Mouse (Mus musculus) gastrocnemius, postnatal 25 days (tissue): ENCODE results near the gene Ggcx. TPM values are rescaled to one million over a fixed set of nuclear protein-coding genes. Genes with fewer than 3 reads are reported as not detected.
"Not testable (repeated sequence)": the region's sequence is repeated elsewhere in the genome, so short reads cannot be mapped to it uniquely, and the experiment has no call there.

Source experiments
- DNase-seq: peaks from one replicate; pipeline ENCODE4 v3.0.0; 2022
- total RNA-seq, 2 experiments: library from RNA; stranded (reverse); gene quantifications; 1 replicate in 1 of 2; 2 replicates in 1 of 2; pipeline ENCODE4 v1.2.3; 2021

Gene Ggcx
- total RNA-seq, 2 experiments from 2014 or later, result 12.3 to 16.4 TPM

DNA sequence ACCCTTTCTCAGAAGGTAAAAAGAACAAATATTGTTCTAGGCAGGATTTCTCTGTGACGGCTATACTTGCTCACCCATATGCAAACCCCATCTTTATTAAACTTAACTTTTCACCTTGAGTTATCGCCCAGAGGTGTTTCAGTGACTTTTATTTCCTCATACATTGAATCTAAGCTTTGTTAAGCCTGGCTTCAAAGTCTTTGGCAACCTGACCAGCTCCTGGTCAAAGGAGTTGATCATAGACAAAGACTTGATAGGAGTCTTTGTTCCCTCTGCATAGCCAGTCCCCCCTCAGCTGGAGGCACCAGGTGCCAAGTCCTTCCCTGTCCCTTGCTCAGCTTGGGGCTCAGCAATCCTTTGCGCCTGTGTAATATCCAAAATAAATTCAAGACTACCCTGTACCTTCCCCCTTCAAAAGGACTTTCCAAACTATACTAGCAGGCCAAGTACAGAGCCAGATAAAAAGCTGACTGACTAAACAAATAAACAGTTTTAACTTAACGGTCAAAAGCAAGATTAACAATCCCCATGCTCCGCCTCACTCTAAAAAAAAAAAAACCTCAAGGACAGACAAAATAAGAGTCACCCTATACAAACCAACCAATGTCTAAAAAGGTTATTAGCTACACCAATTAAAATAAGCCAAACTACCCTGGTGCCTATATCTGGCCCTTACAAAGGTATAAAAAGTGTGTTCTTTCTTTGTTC, 48.6 kb downstream of the Ggcx start:
- not testable (repeated sequence) for DNase-seq

DNA sequence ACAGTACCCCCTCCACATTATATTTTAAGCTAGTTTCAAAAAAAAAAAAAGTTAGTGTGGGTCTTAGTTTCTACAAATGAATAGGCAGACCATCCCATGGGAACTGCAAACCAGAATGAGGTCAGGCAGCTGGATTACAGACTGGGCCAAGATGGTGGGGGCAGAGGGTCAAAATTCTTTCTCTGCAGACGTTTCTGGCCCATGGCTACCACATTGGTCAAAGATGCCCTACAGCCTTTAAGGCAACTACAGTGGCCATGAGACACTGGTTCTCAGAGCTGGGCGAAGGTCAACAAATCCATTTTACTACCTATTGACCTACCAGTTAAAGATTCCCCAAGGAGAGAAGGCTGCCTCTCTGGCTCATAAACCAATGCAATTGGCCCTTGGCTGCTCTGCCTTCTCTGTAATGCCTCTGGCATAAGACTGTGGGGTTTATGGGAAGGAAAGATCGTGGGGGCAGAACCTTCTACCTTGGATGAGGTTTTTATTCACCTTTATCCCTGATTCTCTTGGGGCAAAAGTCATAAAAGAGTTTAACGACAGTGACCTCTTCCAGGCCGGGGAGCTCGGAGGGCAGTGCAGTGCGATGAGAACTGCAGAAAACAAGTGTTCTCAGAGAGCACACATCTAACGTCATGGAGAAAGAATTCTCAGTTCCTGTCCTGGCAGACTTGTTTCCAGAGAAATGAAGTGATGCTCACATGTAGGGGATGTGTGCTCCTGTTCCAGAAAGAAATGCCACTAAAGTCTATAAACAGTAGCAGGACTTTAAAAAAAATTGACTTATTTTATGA, 51.5 kb downstream of the Ggcx start:
- DNase-seq, result peak; percentile 34

DNA sequence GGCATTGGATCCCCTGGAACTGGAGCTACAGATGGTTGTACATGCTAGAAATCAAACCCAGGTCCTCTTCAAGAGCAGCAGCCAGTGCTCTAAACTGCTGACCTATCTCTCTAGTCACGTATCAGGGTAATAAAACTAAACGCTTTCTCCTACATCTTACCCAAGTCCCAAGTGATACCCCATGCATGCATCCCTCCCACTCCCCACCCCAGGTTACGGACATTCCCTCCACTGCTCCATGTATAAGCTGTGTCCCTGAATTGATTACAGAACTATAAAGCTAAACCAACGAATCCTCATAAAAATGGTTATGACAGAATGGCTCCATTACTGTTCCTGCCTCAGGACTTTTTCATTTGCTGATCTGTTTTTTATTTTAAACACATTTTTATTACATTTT, 52.1 kb downstream of the Ggcx start:
- no peak for DNase-seq

DNA sequence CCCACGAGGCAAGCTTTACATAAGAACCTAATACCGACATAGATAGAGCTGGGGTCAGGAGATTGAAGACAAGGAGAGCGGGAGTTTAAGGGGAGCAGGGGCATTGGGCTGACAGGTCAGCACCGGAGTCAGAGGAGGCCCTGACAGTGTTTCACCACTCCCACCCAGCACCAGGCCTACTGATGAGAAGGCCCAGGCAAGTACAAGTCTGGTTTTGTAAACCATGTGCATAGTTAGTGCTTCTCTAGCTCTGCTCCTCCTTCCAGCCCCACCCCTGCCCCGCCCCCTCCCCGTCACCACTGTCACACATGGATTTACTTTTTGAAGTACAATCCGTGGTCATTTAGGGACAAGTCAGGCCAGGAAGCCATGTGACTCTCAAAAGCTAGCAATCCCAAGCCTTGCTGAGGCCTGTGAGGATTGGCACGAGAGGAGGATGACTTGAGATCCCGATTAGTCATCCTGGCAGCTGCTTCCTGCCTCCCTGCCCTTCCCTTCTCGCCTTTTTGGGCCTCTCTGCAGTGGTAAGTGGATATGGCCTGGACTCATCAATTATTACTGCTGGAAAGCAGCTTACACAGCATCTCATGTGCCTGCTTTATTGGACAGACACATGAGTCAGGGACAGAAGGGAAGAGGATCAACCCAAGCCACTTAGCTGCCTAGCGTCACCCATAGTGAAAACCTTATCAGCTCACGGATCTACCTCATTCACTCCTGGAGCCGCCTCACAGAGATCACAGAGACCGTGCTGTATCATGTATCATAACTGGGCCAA, 59.3 kb downstream of the Ggcx start:
- peak; percentile 87 for DNase-seq

DNA sequence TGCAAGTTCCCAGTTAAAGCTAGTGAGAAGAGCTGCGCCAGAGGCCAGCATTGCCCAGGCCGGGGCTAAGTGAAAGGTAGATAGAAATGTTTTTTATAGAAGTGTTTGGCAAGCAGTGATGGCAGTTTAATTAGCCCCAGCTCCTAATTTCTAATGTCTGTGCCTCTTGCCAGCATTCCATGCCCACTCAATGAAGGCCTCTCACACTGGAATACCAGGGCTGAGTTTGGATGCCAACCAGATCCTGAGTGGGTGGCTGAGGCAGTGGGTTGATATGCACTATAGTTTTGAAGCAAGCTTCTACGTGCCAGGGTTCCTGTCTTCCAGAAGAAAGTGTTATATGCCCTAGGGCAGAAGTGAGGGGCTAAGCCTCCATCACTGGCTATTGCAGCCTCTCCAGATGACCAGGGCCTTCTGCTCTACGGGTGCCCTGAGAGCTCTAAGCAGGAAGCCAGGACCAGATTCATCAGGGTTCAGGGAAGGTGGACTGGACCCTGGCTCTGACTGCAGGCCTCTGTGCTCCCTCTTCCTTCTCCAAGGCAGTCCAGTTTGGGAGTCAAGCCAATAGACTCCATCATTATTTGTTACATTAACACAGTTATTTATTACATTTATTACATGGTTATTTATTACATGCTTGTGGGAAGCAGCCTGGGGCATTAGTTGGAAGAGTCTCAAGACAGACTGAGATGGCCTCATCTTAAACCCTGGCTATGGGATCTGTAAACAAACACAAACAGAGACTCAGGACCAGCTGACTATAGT, 61.3 kb downstream of the Ggcx start:
- no peak for DNase-seq

DNA sequence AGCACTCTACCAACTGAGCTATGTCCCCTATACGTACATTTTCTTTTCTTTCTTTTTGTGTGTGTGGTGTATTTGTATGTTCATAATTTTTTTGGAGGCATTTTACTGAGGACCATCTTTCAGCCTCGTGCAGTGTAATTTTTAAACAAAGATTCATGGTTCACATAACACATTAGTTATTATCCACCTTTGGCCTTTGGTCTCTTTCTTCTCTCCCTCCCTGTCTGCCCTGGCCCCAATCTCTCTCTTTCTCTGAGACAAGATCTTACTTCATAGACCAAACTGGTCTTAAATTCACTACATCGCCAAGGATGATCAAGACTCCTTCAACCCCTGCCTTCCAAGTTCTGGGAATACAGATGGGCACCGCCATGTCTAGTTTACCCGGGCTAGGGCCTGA, 62.7 kb downstream of the Ggcx start:
- no peak for DNase-seq

DNA sequence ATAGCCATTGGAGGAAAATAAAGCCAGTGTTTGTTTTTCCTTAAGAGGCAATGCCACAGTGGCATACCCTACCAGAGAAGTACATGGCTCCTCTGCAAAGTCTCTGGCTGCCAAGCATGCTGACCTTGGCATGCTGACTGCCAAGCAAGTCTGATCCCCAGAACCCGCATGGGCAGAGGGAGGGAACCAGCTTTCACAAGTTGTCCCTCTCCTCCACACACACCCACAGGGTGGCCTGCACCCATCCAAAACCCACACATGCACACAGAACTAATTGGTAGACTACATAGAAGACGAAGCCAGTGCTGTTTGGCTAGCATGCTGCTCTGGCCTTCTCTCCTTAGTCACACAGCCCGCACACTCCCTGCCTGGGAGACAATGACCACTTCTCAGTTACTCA, 63.5 kb downstream of the Ggcx start:
- peak; percentile 43 for DNase-seq

DNA sequence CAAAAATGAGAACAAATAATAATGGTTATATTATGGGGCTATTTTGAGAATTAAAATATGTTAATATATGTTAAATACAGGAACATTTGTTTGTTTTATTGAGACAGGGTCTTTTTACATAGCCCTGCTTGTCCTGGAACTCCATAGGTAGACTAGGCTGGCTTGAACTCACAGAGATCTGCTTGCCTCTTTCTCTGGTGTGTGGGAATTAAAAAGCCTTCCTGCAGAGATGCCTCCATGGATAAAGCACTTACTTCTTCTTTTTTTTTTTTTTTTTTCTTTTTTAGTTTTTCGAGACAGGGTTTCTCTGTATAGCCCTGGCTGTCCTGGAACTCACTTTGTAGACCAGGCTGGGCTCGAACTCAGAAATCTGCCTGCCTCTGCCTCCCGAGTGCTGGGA, 64.6 kb downstream of the Ggcx start:
- not testable (repeated sequence) for DNase-seq

DNA sequence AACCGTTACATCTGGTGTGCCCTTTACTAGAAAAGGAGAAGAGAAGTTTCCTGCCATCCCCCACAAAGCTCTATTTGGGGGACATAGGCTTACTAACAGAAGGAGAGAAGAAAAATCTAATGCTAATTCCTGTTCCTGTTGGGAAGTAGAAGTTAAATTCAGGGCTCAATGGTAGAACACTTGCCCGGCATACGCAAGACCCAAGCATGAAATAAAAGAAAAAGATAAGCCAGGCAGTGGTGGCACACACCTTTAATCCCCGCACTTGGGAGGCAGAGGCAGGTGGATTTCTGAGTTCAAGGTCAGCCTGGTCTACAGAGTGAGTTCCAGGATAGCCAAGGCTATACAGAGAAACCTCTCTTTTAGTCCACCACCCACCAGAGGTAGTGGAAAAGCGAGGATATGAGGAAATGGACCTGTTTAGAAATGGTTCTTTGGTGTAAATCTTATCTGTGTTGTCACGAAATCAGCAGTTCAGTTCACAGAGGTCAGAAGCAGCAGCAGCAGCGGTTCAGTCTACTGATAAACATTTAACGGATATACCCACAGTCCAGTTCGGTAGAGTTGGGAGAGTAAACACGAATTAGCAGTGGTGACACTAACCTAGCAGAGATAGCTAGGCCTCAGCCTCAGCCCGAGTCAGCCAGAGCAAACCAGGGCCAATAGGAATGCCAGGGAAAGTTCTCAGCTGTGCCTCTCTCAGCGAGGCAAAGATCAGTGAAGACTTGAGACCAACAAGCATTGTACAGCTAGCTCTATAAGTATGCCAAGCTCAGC, 65.7 kb downstream of the Ggcx start:
- no peak for DNase-seq

DNA sequence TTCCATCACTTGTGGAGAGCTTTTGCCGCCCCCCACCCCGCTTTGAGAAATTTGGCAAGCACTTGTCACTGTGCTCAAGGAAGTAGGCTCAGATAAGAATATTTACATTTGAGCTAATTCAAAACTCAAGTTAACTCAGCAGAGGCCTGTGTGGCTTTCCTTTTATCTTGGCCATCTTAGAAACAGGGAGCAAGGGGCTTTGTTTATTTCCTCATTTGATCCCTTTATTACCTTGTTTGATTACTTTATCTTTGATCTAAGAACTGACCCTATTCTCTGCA, 66.3 kb downstream of the Ggcx start:
- no peak for DNase-seq

Other genes starting within 250 kb of the Ggcx start
- gene Atoh8, start 178.7 kb upstream of the Ggcx start, total RNA-seq, result 1 to 10 TPM; 4.5 to 7.8 TPM
- not detected for gene Sftpb, start 109.7 kb upstream of the Ggcx start, total RNA-seq
- 10 to 100 TPM; 18.6 to 20.3 TPM for gene Usp39, start 69.1 kb upstream of the Ggcx start, total RNA-seq
- gene 0610030E20Rik, start 67.0 kb upstream of the Ggcx start, total RNA-seq, result 10 to 100 TPM; 11.2 to 12.8 TPM
- gene Tmem150a, start 58.9 kb upstream of the Ggcx start, total RNA-seq, result 10 to 100 TPM; 14.8 to 17.3 TPM
- gene Rnf181, start 47.4 kb upstream of the Ggcx start, total RNA-seq, result 10 to 100 TPM; 23.8 to 28.8 TPM
- gene Vamp5, start 33.8 kb upstream of the Ggcx start, total RNA-seq, result 10 to 100 TPM; 97.2 to 99.9 TPM
- 10 to 100 TPM; 44.2 to 49.7 TPM for gene Vamp8, start 23.6 kb upstream of the Ggcx start, total RNA-seq
- 100 to 1,000 TPM; 113 to 118 TPM for gene Mat2a, start 25.2 kb downstream of the Ggcx start, total RNA-seq
- gene Sh2d6, start 107.4 kb downstream of the Ggcx start, total RNA-seq, result 1 to 10 TPM in 1 of 2 experiments, under 1 TPM in 1; 1.00 to 1.3 TPM
- 10 to 100 TPM in 1 of 2 experiments, 1 to 10 TPM in 1; 8.1 to 10.5 TPM for gene Capg, start 130.1 kb downstream of the Ggcx start, total RNA-seq
- gene Elmod3, start 184.1 kb downstream of the Ggcx start, total RNA-seq, result 1 to 10 TPM; 8.6 to 9.3 TPM
- 10 to 100 TPM; 55.9 to 73.4 TPM for gene Retsat, start 184.2 kb downstream of the Ggcx start, total RNA-seq
- 10 to 100 TPM; 20.6 to 22.9 TPM for gene Tgoln1, start 202.7 kb downstream of the Ggcx start, total RNA-seq